Mouse (Mus musculus) small intestine, adult 2 months (tissue): Measurements from ENCODE around the gene Pla2g3.

ENCODE experiments used
- CTCF ChIP-seq: fragments of 200-500 bp; IDR thresholded peaks from 2 replicates; pipeline ENCODE4 v1.5.1; 2012; ENCODE audit warnings: low read depth, mild to moderate bottlenecking, control low read depth, inconsistent platforms, low read length, moderate library complexity, mixed read lengths; ENCODE audit not compliant: insufficient replicate concordance, insufficient read length; ENCODE audit errors: extremely low read depth
- POLR2A ChIP-seq: fragments of 200-500 bp; IDR thresholded peaks from 2 replicates; pipeline ENCODE4 v1.6.1; 2012; ENCODE audit warnings: low read depth, mild to moderate bottlenecking, control low read depth, inconsistent platforms, low read length, moderate library complexity

DNA sequence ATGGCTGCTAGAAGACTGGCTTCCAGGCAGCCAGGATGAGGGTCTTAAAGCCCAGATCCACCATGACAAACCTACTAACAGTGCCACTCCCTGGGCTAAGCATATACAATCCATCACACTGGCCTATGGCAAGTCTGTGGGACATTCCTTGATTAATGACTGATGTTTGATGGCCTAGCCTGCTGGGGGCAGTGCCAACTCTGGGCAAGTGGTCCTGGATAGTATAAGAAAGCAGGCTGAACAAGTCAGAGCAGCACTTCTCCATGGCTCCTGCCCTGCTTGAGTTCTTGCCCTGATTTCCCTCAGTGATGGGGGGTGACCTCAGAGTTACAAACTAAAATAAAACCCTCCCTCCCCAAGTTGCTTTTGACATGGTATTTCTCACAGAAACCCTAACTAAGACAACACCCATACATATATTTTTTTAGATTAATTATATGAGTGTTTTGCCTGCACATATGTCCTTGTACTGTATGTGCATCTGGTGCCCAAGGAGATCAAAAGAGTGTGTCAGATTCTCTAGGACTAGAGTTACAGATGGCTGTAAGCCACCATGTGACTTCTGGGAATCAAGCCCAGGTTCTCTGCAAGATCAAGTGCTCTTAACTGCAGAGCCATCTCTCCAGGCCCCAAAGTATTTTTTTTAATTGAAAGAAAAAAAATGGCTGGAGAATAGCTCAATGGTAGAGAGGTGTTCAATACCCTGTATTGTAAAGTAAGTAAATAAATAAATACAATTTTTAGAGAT lies 46.2 kb upstream of the Pla2g3 start:
- TF ChIP-seq CTCF, result no peak
- TF ChIP-seq POLR2A, result no peak
